ENCODE assay signal across 28 mouse cellular contexts in genomic region chr1:30204608-30205262, GRCm38 (mm10).
DNase-seq lines count a peak whose midpoint lies in the region; ATAC-seq and TF ChIP-seq lines count a peak whose summit lies in the region.
"Had no signal": no experiment of that assay in that cellular context is flagged by ENCODE, and none has a peak within 500 bp of the region (broad histone marks: within the 10 kb centered on the region; RNA-seq: fewer than 3 reads in every experiment).

No protein-coding gene starts in this region.

- no peaks in the 10 kb centered on the region for H3K9me3 ChIP-seq in forebrain, embryonic 16.5 days (ENCODE audit: control insufficient read depth, low read length)
- H3K9me3 ChIP-seq in forebrain, embryonic 10.5 days: no peaks in the 10 kb centered on the region
- H3K9me3 ChIP-seq in kidney, postnatal 0 days (replicated peaks; ENCODE audit: low read length): no peaks in the 10 kb centered on the region
- H3K9me3 ChIP-seq: embryonic facial prominence, embryonic 13.5 days; heart, embryonic 10.5 days; heart, embryonic 15.5 days; hindbrain, embryonic 13.5 days; limb, embryonic 13.5 days; lung, embryonic 15.5 days; midbrain, embryonic 10.5 days; midbrain, embryonic 15.5 days had no signal

- no peaks in the 10 kb centered on the region for H3K4me1 ChIP-seq in forebrain, embryonic 16.5 days (replicated peaks; ENCODE audit: control insufficient read depth, insufficient read depth, low read length)
- no peaks in the 10 kb centered on the region for H3K4me1 ChIP-seq in forebrain, embryonic 10.5 days
- no peaks in the 10 kb centered on the region for H3K4me1 ChIP-seq in kidney, postnatal 0 days (replicated peaks; ENCODE audit: insufficient read depth, low read length)
- H3K4me1 ChIP-seq: embryonic facial prominence, embryonic 13.5 days; heart, embryonic 10.5 days; hindbrain, embryonic 13.5 days; limb, embryonic 13.5 days; lung, embryonic 15.5 days; midbrain, embryonic 10.5 days; midbrain, embryonic 15.5 days had no signal

- H3K27ac ChIP-seq in forebrain, embryonic 16.5 days (ENCODE audit: low read length): no peak overlapping the region
- no peak overlapping the region for H3K27ac ChIP-seq in forebrain, embryonic 10.5 days
- H3K27ac ChIP-seq in kidney, postnatal 0 days: no peak overlapping the region
- H3K27ac ChIP-seq: embryonic facial prominence, embryonic 13.5 days; heart, embryonic 10.5 days; heart, embryonic 15.5 days; hindbrain, embryonic 13.5 days; limb, embryonic 13.5 days; lung, embryonic 15.5 days; midbrain, embryonic 10.5 days; midbrain, embryonic 15.5 days; stomach, postnatal 0 days had no signal

- TF ChIP-seq CTCF in kidney, postnatal 0 days (IDR thresholded peaks at IDR 0.05; ENCODE audit: low read depth): no peak
- no peak for TF ChIP-seq CTCF in brain, embryonic 14.5 days (IDR thresholded peaks at IDR 0.05; ENCODE audit: borderline replicate concordance, extremely low read depth, insufficient read depth, insufficient read length)

- H3K4me2 ChIP-seq in forebrain, embryonic 16.5 days (ENCODE audit: low read length): no peak overlapping the region
- H3K4me2 ChIP-seq in kidney, postnatal 0 days (ENCODE audit: low read length): no peak overlapping the region
- H3K4me2 ChIP-seq: embryonic facial prominence, embryonic 13.5 days; heart, embryonic 15.5 days; hindbrain, embryonic 13.5 days; limb, embryonic 13.5 days; liver, embryonic 11.5 days; lung, embryonic 15.5 days; midbrain, embryonic 15.5 days had no signal

- no peaks in the 10 kb centered on the region for H3K27me3 ChIP-seq in forebrain, embryonic 16.5 days (replicated peaks; ENCODE audit: control insufficient read depth, insufficient read depth, low read length)
- H3K27me3 ChIP-seq in forebrain, embryonic 10.5 days (ENCODE audit: poor library complexity, severe bottlenecking): no peaks in the 10 kb centered on the region
- H3K27me3 ChIP-seq in kidney, postnatal 0 days (ENCODE audit: insufficient read depth, low read length): no peaks in the 10 kb centered on the region
- H3K27me3 ChIP-seq: embryonic facial prominence, embryonic 13.5 days; heart, embryonic 15.5 days; hindbrain, embryonic 13.5 days; limb, embryonic 13.5 days; lung, embryonic 15.5 days; midbrain, embryonic 15.5 days had no signal

- no peak overlapping the region for H3K9ac ChIP-seq in forebrain, embryonic 16.5 days (replicated peaks; ENCODE audit: low read depth, low read length)
- H3K9ac ChIP-seq in kidney, postnatal 0 days (ENCODE audit: low read depth, low read length): no peak overlapping the region
- H3K9ac ChIP-seq: embryonic facial prominence, embryonic 13.5 days; heart, embryonic 15.5 days; hindbrain, embryonic 13.5 days; limb, embryonic 13.5 days; lung, embryonic 15.5 days; midbrain, embryonic 15.5 days had no signal

- ATAC-seq in forebrain, embryonic 16.5 days: peak; percentile 83
- ATAC-seq in kidney, postnatal 0 days (replicated peaks; ENCODE audit: low FRiP score, low read depth): no peak
- ATAC-seq: inflammation-experienced regulatory T-cells, adult 6 months; midbrain, embryonic 15.5 days had no signal

- no peak for TF ChIP-seq POLR2A in brain, embryonic 14.5 days (IDR thresholded peaks at IDR 0.05; ENCODE audit: borderline replicate concordance, extremely low read depth, insufficient read depth, insufficient read length, poor library complexity, severe bottlenecking)

- WGBS in forebrain, embryonic 16.5 days: 76% methylated on average over 2 of the region's 2 CpGs
- WGBS in forebrain, embryonic 10.5 days: 86% methylated on average over 2 of the region's 2 CpGs
- 46% methylated on average over 2 of the region's 2 CpGs for WGBS in kidney, postnatal 0 days

- no peaks in the 10 kb centered on the region for H3K36me3 ChIP-seq in forebrain, embryonic 16.5 days (ENCODE audit: control insufficient read depth, insufficient read depth)
- H3K36me3 ChIP-seq in forebrain, embryonic 10.5 days (replicated peaks): no peaks in the 10 kb centered on the region
- no peaks in the 10 kb centered on the region for H3K36me3 ChIP-seq in kidney, postnatal 0 days (ENCODE audit: insufficient read depth, low read length)
- H3K36me3 ChIP-seq: embryonic facial prominence, embryonic 13.5 days; heart, embryonic 10.5 days; heart, embryonic 15.5 days; hindbrain, embryonic 13.5 days; limb, embryonic 13.5 days; lung, embryonic 15.5 days; midbrain, embryonic 10.5 days; midbrain, embryonic 15.5 days had no signal

- no peak for DNase-seq in forebrain, embryonic 10.5 days (ENCODE audit: extremely low spot score, low spot score)
- peak; percentile 32 for DNase-seq in kidney, postnatal 0 days (ENCODE audit: low spot score)
- DNase-seq in kidney, adult 8-10 months: no peak
- peak; percentile 13 for DNase-seq in brain, embryonic 14.5 days (ENCODE audit: low read depth)
- peak; percentile 30 for DNase-seq in retina, postnatal 1 day
- no peak for DNase-seq in natural killer cell, adult 2 months (ENCODE audit: low spot score in 2 of 2)
- DNase-seq: adrenal gland, postnatal 14 days; cerebellum, adult 11-12 months; cerebellum, adult 9-11 months; gastrocnemius, postnatal 25 days; heart, adult 11 months; kidney, adult 11 months; kidney, postnatal 10 days; right cerebral cortex, postnatal 4 days; thymus, adult 18-20 months; thymus, postnatal 25 days had no signal

- H3K4me3 ChIP-seq in forebrain, embryonic 16.5 days (replicated peaks; ENCODE audit: low read length): no peak overlapping the region
- no peak overlapping the region for H3K4me3 ChIP-seq in forebrain, embryonic 10.5 days
- H3K4me3 ChIP-seq in kidney, postnatal 0 days (replicated peaks; ENCODE audit: low read depth, low read length): no peak overlapping the region
- H3K4me3 ChIP-seq: embryonic facial prominence, embryonic 13.5 days; heart, embryonic 10.5 days; heart, embryonic 15.5 days; hindbrain, embryonic 13.5 days; limb, embryonic 13.5 days; lung, embryonic 15.5 days; midbrain, embryonic 10.5 days; midbrain, embryonic 15.5 days had no signal

Comparison
In these comparisons a context has a peak if more than half of its experiments do, and no peak if none do; other contexts are left out.
1. DNase-seq: peak in kidney, postnatal 0 days (single experiment), brain, embryonic 14.5 days (single experiment) and retina, postnatal 1 day (single experiment); none in forebrain, embryonic 10.5 days (single experiment), kidney, adult 8-10 months (0 of 2) and natural killer cell, adult 2 months (0 of 2).